Mouse (Mus musculus): ENCODE data around the gene Whrn. TPM values are rescaled to one million over a fixed set of nuclear protein-coding genes. Genes with fewer than 3 reads are reported as not detected.

Whrn gene
- polyA plus RNA-seq, 1 experiment from 2014 or later, result 2.9 TPM

DNA sequence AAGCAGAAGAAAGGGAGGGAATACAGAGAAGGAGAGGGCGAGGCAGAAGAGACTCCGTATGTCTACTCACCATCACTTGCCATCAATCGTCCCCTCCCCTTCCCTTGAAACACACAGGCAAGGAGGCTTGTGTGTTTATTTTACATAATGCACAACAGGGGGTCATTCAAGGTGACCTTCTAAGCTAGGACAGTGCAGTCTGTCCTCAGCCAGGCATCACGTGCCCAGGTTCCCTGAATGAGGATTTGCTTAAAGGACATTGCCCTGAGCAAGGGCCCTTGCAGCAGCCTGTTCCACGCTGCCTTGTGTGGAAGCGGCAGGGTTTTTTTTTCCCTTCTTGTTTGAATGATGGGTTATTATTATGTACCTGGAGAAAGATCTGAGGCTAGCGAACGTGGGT, 29.7 kb upstream of the Whrn start:
- no peaks in the 10 kb centered on the region for H3K4me1 ChIP-seq (ENCODE audit: control insufficient read depth, insufficient read depth, low read length)
- no peaks in the 10 kb centered on the region for H3K27me3 ChIP-seq (ENCODE audit: control insufficient read depth, insufficient read depth, low read length)
- no peaks in the 10 kb centered on the region for H3K9me3 ChIP-seq (replicated peaks; ENCODE audit: control insufficient read depth, low read length)
- H3K36me3 ChIP-seq (ENCODE audit: control insufficient read depth, insufficient read depth, low read length), result no peaks in the 10 kb centered on the region
- H3K27ac ChIP-seq (ENCODE audit: low read length), result no peak overlapping the region
- no peak for ATAC-seq (ENCODE audit: insufficient read depth, low FRiP score)
- H3K4me3 ChIP-seq (replicated peaks; ENCODE audit: low read length), result no peak overlapping the region
- no peak overlapping the region for H3K9ac ChIP-seq (ENCODE audit: low read length)
- no peak overlapping the region for H3K4me2 ChIP-seq (ENCODE audit: low read depth, low read length)
- WGBS, result 80% methylated on average over 8 of the region's 8 CpGs

DNA sequence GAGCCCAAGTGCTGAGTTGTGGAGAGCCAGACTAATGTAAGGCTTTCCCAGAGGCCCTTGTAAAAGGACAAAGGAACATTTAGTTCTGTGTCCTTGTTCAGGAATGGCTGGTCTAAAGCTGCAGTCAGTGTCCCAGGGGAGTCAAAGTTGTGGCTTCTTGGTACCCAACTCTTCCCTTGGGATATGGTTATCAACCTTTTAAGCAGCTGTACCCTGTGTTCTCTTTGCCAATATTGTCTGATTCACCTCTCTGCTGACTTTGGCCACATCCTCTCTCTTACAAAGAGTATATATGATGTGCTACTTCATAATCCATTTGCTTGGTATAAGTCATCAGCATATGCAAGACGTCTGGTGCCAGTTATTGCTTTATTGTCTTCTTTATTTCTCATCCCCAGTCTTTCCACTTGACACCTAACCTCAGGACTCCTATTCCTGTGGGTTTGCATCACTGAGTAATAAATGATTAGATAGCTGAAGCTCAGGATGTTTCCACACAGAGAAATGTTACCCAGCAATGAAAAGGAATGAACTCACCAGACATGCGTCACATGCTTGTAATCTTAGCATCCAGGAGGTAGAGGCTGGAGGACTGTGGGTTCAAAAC, 26.1 kb upstream of the Whrn start:
- ATAC-seq (ENCODE audit: insufficient read depth, low FRiP score), result no peak
- Histone ChIP-seq H3K4me1 (ENCODE audit: control insufficient read depth, insufficient read depth, low read length) (no peaks in the 10 kb centered on the region), H3K27me3 (ENCODE audit: control insufficient read depth, insufficient read depth, low read length) (no peaks in the 10 kb centered on the region), H3K27ac (ENCODE audit: low read length) (no peak overlapping the region), H3K4me3 (replicated peaks; ENCODE audit: low read length) (no peak overlapping the region), H3K36me3 (ENCODE audit: control insufficient read depth, insufficient read depth, low read length) (no peaks in the 10 kb centered on the region), H3K9ac (ENCODE audit: low read length) (no peak overlapping the region), H3K9me3 (replicated peaks; ENCODE audit: control insufficient read depth, low read length) (no peaks in the 10 kb centered on the region), H3K4me2 (ENCODE audit: low read depth, low read length) (no peak overlapping the region)
- WGBS, result 80% methylated on average over 2 of the region's 2 CpGs

DNA sequence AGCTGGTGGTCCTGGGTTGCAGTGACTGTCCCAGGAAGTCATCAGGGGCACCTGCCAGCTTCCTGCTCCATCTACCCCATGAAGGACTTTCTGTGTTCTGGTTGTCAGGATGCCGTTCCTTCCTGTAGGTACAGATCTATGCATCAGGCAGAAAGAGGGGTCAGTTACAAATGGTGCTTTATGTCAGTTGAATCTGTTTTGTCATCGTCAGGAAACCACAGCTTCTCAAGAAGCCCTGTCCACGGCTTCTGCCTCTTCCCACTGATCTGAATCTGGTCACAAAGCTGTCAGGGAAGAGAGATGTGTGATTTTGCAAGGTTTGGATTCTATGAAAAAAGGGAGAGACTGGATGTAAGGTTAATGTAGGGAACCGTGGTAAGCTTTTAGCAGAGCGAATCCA, 19.2 kb upstream of the Whrn start:
- H3K4me1 ChIP-seq (ENCODE audit: control insufficient read depth, insufficient read depth, low read length), result no peaks in the 10 kb centered on the region
- H3K27me3 ChIP-seq (ENCODE audit: control insufficient read depth, insufficient read depth, low read length), result no peaks in the 10 kb centered on the region
- ATAC-seq (ENCODE audit: insufficient read depth, low FRiP score), result no peak
- H3K9me3 ChIP-seq (replicated peaks; ENCODE audit: control insufficient read depth, low read length), result no peaks in the 10 kb centered on the region
- H3K36me3 ChIP-seq (ENCODE audit: control insufficient read depth, insufficient read depth, low read length), result no peaks in the 10 kb centered on the region
- H3K9ac ChIP-seq (ENCODE audit: low read length), result no peak overlapping the region
- WGBS, result 70% methylated on average over 5 of the region's 5 CpGs
- no peak overlapping the region for H3K4me2 ChIP-seq (ENCODE audit: low read depth, low read length)
- H3K4me3 ChIP-seq (replicated peaks; ENCODE audit: low read length), result no peak overlapping the region
- H3K27ac ChIP-seq (ENCODE audit: low read length), result no peak overlapping the region

- Histone ChIP-seq H3K9me3 (replicated peaks; ENCODE audit: control insufficient read depth, low read length) (no peaks in the 10 kb centered on the region), H3K9ac (ENCODE audit: low read length) (no peak overlapping the region), H3K4me1 (ENCODE audit: control insufficient read depth, insufficient read depth, low read length) (no peaks in the 10 kb centered on the region), H3K36me3 (ENCODE audit: control insufficient read depth, insufficient read depth, low read length) (no peaks in the 10 kb centered on the region), H3K27ac (ENCODE audit: low read length) (no peak overlapping the region), H3K4me3 (replicated peaks; ENCODE audit: low read length) (no peak overlapping the region), H3K4me2 (ENCODE audit: low read depth, low read length) (no peak overlapping the region), H3K27me3 (ENCODE audit: control insufficient read depth, insufficient read depth, low read length) (no peaks in the 10 kb centered on the region)
- ATAC-seq (ENCODE audit: insufficient read depth, low FRiP score), result no peak
- WGBS, result 63% methylated on average over 4 of the region's 4 CpGs
Observed at GRCm38 (mm10) chr4:63514454-63514984, 18.7 kb upstream of the Whrn start.

DNA sequence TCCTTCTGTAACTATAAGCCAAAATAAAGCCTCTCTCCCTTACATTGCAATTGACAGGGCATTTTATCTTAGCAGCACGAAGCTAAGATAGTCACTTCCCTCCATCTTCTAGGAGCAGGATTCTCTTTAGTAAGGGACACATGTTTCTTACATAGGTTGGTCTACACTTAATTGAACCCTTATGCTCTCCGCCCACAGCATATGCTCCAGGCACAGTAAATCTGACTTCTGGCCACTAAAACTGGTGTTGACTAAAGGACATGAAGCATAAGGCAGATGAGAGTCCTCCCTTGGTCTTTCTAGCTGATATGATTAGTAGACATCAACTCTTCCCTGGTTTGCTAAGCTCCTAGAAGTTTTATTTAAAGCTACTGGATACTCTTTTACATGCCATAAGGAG, 17.1 kb upstream of the Whrn start:
- H3K4me3 ChIP-seq (replicated peaks; ENCODE audit: low read length), result no peak overlapping the region
- H3K4me1 ChIP-seq (ENCODE audit: control insufficient read depth, insufficient read depth, low read length), result no peaks in the 10 kb centered on the region
- H3K27ac ChIP-seq (ENCODE audit: low read length), result no peak overlapping the region
- no peak for ATAC-seq (ENCODE audit: insufficient read depth, low FRiP score)
- H3K27me3 ChIP-seq (ENCODE audit: control insufficient read depth, insufficient read depth, low read length), result no peaks in the 10 kb centered on the region
- no peak overlapping the region for H3K4me2 ChIP-seq (ENCODE audit: low read depth, low read length)
- H3K9me3 ChIP-seq (replicated peaks; ENCODE audit: control insufficient read depth, low read length), result no peaks in the 10 kb centered on the region
- WGBS, result 80% methylated on average over 2 of the region's 2 CpGs
- H3K9ac ChIP-seq (ENCODE audit: low read length), result no peak overlapping the region
- H3K36me3 ChIP-seq (ENCODE audit: control insufficient read depth, insufficient read depth, low read length), result no peaks in the 10 kb centered on the region

DNA sequence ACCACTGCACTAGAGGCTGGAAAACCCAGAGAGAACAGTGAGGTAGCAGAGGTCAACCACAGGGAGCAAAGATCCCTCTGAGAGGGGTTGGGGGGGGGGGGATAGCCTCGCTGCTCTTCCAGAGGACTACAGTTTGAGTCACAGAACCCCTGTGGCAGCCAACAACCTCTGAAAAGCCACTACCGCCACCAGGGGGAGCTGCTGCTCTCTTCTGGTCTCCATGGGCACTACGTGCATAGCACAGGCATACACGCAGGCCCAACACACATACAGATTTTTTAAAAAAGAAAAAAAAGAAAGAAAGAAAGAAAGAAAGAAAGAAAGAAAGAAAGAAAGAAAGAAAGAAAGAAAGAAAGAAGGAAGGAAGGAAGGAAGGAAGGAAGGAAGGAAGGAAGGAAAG, 12.4 kb upstream of the Whrn start:
- Histone ChIP-seq H3K4me2 (ENCODE audit: low read depth, low read length) (no peak overlapping the region), H3K4me3 (replicated peaks; ENCODE audit: low read length) (no peak overlapping the region), H3K27ac (ENCODE audit: low read length) (no peak overlapping the region), H3K27me3 (ENCODE audit: control insufficient read depth, insufficient read depth, low read length) (no peaks in the 10 kb centered on the region), H3K9ac (ENCODE audit: low read length) (no peak overlapping the region), H3K9me3 (replicated peaks; ENCODE audit: control insufficient read depth, low read length) (no peaks in the 10 kb centered on the region), H3K36me3 (ENCODE audit: control insufficient read depth, insufficient read depth, low read length) (no peaks in the 10 kb centered on the region), H3K4me1 (ENCODE audit: control insufficient read depth, insufficient read depth, low read length) (no peaks in the 10 kb centered on the region)
- 29% methylated on average over 4 of the region's 4 CpGs for WGBS
- no peak for ATAC-seq (ENCODE audit: insufficient read depth, low FRiP score)

- Histone ChIP-seq H3K4me1 (ENCODE audit: control insufficient read depth, insufficient read depth, low read length) (no peaks in the 10 kb centered on the region), H3K9ac (ENCODE audit: low read length) (no peak overlapping the region), H3K4me3 (replicated peaks; ENCODE audit: low read length) (no peak overlapping the region), H3K4me2 (ENCODE audit: low read depth, low read length) (no peak overlapping the region), H3K36me3 (ENCODE audit: control insufficient read depth, insufficient read depth, low read length) (no peaks in the 10 kb centered on the region), H3K27me3 (ENCODE audit: control insufficient read depth, insufficient read depth, low read length) (no peaks in the 10 kb centered on the region), H3K27ac (ENCODE audit: low read length) (no peak overlapping the region), H3K9me3 (replicated peaks; ENCODE audit: control insufficient read depth, low read length) (no peaks in the 10 kb centered on the region)
- WGBS, result 78% methylated on average over 5 of the region's 5 CpGs
- no peak for ATAC-seq (ENCODE audit: insufficient read depth, low FRiP score)
Observed at GRCm38 (mm10) chr4:63507478-63507877, 11.7 kb upstream of the Whrn start.

DNA sequence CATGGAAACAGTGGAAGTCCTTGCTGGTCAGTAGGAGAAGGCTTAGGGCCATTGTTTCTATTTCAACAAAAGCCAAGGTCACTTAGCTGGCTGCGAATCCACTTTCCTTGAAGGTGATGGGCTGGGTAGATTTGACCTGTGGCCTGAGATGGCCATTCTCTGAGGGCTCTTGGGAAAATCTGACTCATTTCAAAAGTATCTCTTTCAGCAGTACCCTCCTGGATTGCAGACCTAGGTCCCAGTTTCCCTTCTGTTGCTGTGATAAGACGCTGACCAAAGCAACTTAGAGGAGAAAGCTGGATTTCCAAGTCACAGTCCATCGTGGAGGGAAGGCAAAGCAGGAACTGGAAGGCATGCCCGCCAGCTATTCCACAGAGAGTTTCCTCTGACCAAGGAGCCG, 8.2 kb upstream of the Whrn start:
- H3K27me3 ChIP-seq (ENCODE audit: control insufficient read depth, insufficient read depth, low read length), result no peaks in the 10 kb centered on the region
- H3K9ac ChIP-seq (ENCODE audit: low read length), result no peak overlapping the region
- ATAC-seq (ENCODE audit: insufficient read depth, low FRiP score), result no peak
- H3K27ac ChIP-seq (ENCODE audit: low read length), result no peak overlapping the region
- no peaks in the 10 kb centered on the region for H3K4me1 ChIP-seq (ENCODE audit: control insufficient read depth, insufficient read depth, low read length)
- WGBS, result 73% methylated on average over 5 of the region's 5 CpGs
- H3K4me2 ChIP-seq (ENCODE audit: low read depth, low read length), result no peak overlapping the region
- no peaks in the 10 kb centered on the region for H3K36me3 ChIP-seq (ENCODE audit: control insufficient read depth, insufficient read depth, low read length)
- no peaks in the 10 kb centered on the region for H3K9me3 ChIP-seq (replicated peaks; ENCODE audit: control insufficient read depth, low read length)
- H3K4me3 ChIP-seq (replicated peaks; ENCODE audit: low read length), result no peak overlapping the region

DNA sequence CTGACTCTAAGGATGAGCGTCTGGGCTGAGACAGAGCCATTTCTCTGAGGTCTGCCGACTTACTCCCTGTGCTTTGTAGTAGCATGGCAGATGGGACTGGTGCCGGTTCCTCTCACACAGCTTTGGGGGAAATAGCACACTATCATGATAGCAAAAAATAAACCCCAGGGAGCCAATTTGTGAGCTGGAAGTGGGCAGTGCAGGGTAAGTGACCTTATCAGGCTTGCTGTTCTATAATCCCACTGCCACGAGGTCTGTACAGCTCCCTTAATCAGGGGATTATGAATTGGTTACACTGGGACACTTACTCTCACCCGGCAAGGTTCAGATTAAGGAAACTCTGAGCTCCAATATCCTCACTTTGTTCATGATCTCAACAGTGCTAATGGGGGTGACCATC, 5.3 kb upstream of the Whrn start:
- Histone ChIP-seq H3K27me3 (ENCODE audit: control insufficient read depth, insufficient read depth, low read length) (no peaks in the 10 kb centered on the region), H3K4me1 (ENCODE audit: control insufficient read depth, insufficient read depth, low read length) (no peaks in the 10 kb centered on the region), H3K36me3 (ENCODE audit: control insufficient read depth, insufficient read depth, low read length) (no peaks in the 10 kb centered on the region), H3K27ac (ENCODE audit: low read length) (no peak overlapping the region), H3K4me3 (replicated peaks; ENCODE audit: low read length) (no peak overlapping the region), H3K4me2 (ENCODE audit: low read depth, low read length) (no peak overlapping the region), H3K9me3 (replicated peaks; ENCODE audit: control insufficient read depth, low read length) (no peaks in the 10 kb centered on the region), H3K9ac (ENCODE audit: low read length) (no peak overlapping the region)
- ATAC-seq (ENCODE audit: insufficient read depth, low FRiP score), result no peak
- 66% methylated on average over 5 of the region's 5 CpGs for WGBS
